Mouse (Mus musculus) midbrain, embryonic 11.5 days (tissue): Measurements from ENCODE around the gene Metap2. TPM values are rescaled to one million over a fixed set of nuclear protein-coding genes. Genes with fewer than 3 reads are reported as not detected.

ENCODE experiments used
- ATAC-seq: fragments of 200-750 bp; cut with Nextera tagmentation; 2 replicates; pipeline ENCODE4 v1.8.0; 2017; ENCODE audit warnings: moderate TSS enrichment, moderate library complexity; ENCODE audit not compliant: low FRiP score
- DNase-seq: peaks from one replicate; pipeline ENCODE4 v3.0.0; 2015; ENCODE audit warnings: low spot score; ENCODE audit errors: missing footprints
- H3K27ac ChIP-seq: fragments of 300-500 bp; sonication (generic); 2 replicates; pipeline ENCODE4 v1.5.1; 2014; ENCODE audit warnings: low read depth, low read length
- H3K27me3 ChIP-seq: fragments of 300-500 bp; sonication (generic); 2 replicates; pipeline ENCODE4 v1.6.1; 2014; ENCODE audit warnings: mild to moderate bottlenecking, low read length, moderate library complexity, mixed read lengths; ENCODE audit not compliant: control insufficient read depth, insufficient read depth
- H3K36me3 ChIP-seq: fragments of 300-500 bp; sonication (generic); 2 replicates; pipeline ENCODE4 v1.6.1; 2014; ENCODE audit warnings: mild to moderate bottlenecking, low read length, moderate library complexity, mixed read lengths; ENCODE audit not compliant: control insufficient read depth, insufficient read depth
- H3K4me1 ChIP-seq: fragments of 300-500 bp; sonication (generic); 2 replicates; pipeline ENCODE4 v1.6.1; 2014; ENCODE audit warnings: low read length; ENCODE audit not compliant: control insufficient read depth, insufficient read depth
- H3K4me2 ChIP-seq: fragments of 300-500 bp; sonication (generic); 2 replicates; pipeline ENCODE4 v1.6.1; 2014; ENCODE audit warnings: mild to moderate bottlenecking, moderate library complexity
- H3K4me3 ChIP-seq: fragments of 300-500 bp; sonication (generic); 2 replicates; pipeline ENCODE4 v1.5.1; 2014; ENCODE audit warnings: low read depth, low read length
- H3K9ac ChIP-seq: fragments of 300-500 bp; sonication (generic); 2 replicates; pipeline ENCODE4 v1.6.1; 2014; ENCODE audit warnings: low read length
- H3K9me3 ChIP-seq: fragments of 300-500 bp; sonication (generic); 2 replicates; pipeline ENCODE4 v1.6.1; 2016; ENCODE audit warnings: low read length; ENCODE audit not compliant: control insufficient read depth
- WGBS: fragments of 180-500 bp; shearing (Covaris S2); extraction: QIAGEN DNeasy Blood & Tissue Kit; methylation state at CpG from one replicate; pipeline ENCODE4 v1.1.7; 2014; 5-methylcytosine and 5-hydroxymethylcytosine counted together
- polyA plus RNA-seq: library from polyadenylated mRNA; unstranded; fragments of >200 nt; fragmentation: Nextera tagmentation; extraction: Ambion mirVana; gene quantifications from 2 replicates; pipeline ENCODE4 v1.2.1, GENCODE M21; 2014

The Metap2 gene
- polyA plus RNA-seq, 1 experiment from 2014 or later: 243 TPM

- ATAC-seq: no peak
Observed at GRCm38 (mm10) chr10:93899907-93900306, 3.0 kb upstream of the Metap2 start.

GRCm38 (mm10) chr10:93899303-93899702, 2.4 kb upstream of the Metap2 start:
- DNase-seq (no peak), ATAC-seq (no peak)
- Histone ChIP-seq H3K27me3 (no peaks in the 10 kb centered on the region), H3K4me3 (no peak overlapping the region), H3K9me3 (no peaks in the 10 kb centered on the region), H3K4me1 (no peaks in the 10 kb centered on the region), H3K9ac (no peak overlapping the region), H3K27ac (no peak overlapping the region), H3K4me2 (no peak overlapping the region), H3K36me3 (no peaks in the 10 kb centered on the region)
- 80% methylated on average over 2 of the region's 2 CpGs for WGBS

More at GRCm38 (mm10) chr10:93899907-93900306, 3.0 kb upstream of the Metap2 start:
- no peak overlapping the region for H3K9ac ChIP-seq
- no peak for DNase-seq
- no peaks in the 10 kb centered on the region for H3K9me3 ChIP-seq
- H3K4me1 ChIP-seq: no peaks in the 10 kb centered on the region
- H3K4me2 ChIP-seq: no peak overlapping the region
- no peaks in the 10 kb centered on the region for H3K27me3 ChIP-seq
- 91% methylated on average over 11 of the region's 11 CpGs for WGBS
- H3K4me3 ChIP-seq: no peak overlapping the region
- H3K36me3 ChIP-seq: no peaks in the 10 kb centered on the region
- no peak overlapping the region for H3K27ac ChIP-seq

- DNase-seq: no peak
Observed at GRCm38 (mm10) chr10:93892551-93892950, 4.3 kb downstream of the Metap2 start.

GRCm38 (mm10) chr10:93891031-93891430, 5.9 kb downstream of the Metap2 start:
- Histone ChIP-seq H3K36me3 (peaks cover 6% of the 10 kb centered on the region; the same call in 1 of the 2 replicates), H3K4me1 (peaks cover 8% of the 10 kb centered on the region), H3K9ac (no peak overlapping the region), H3K27me3 (no peaks in the 10 kb centered on the region), H3K4me3 (no peak overlapping the region), H3K27ac (no peak overlapping the region), H3K9me3 (no peaks in the 10 kb centered on the region), H3K4me2 (no peak overlapping the region)
- 88% methylated on average over 1 of the region's 1 CpGs for WGBS
- DNase-seq (no peak), ATAC-seq (no peak)

More at GRCm38 (mm10) chr10:93892551-93892950, 4.3 kb downstream of the Metap2 start:
- H3K4me1 ChIP-seq: peaks cover 8% of the 10 kb centered on the region
- no peak overlapping the region for H3K4me2 ChIP-seq
- no peak overlapping the region for H3K4me3 ChIP-seq
- no peak overlapping the region for H3K9ac ChIP-seq
- 88% methylated on average over 4 of the region's 4 CpGs for WGBS
- H3K27me3 ChIP-seq: no peaks in the 10 kb centered on the region
- no peaks in the 10 kb centered on the region for H3K36me3 ChIP-seq
- no peaks in the 10 kb centered on the region for H3K9me3 ChIP-seq
- H3K27ac ChIP-seq: no peak overlapping the region
- no peak for ATAC-seq

- peak overlapping the region; percentile 92; the same call in 1 of the 2 replicates for H3K9ac ChIP-seq
- H3K4me2 ChIP-seq: peak overlapping the region; percentile 89
Observed at GRCm38 (mm10) chr10:93890565-93890964, 6.3 kb downstream of the Metap2 start.

GRCm38 (mm10) chr10:93889976-93890375, 6.9 kb downstream of the Metap2 start:
- DNase-seq: peak; percentile 97
- peak overlapping the region; percentile 92 for H3K9ac ChIP-seq
- H3K27ac ChIP-seq: peak overlapping the region; percentile 71; the same call in 1 of the 2 replicates
- peak overlapping the region; percentile 93 for H3K4me3 ChIP-seq
- H3K4me2 ChIP-seq: peak overlapping the region; percentile 89
- H3K36me3 ChIP-seq: peaks cover 11% of the 10 kb centered on the region
- peak; percentile 33 for ATAC-seq
- H3K27me3 ChIP-seq: no peaks in the 10 kb centered on the region
- under 1% methylated on average over 22 of the region's 22 CpGs for WGBS
- H3K4me1 ChIP-seq: peaks cover 8% of the 10 kb centered on the region
- H3K9me3 ChIP-seq: no peaks in the 10 kb centered on the region

More at GRCm38 (mm10) chr10:93890565-93890964, 6.3 kb downstream of the Metap2 start:
- peak; percentile 88 for DNase-seq
- no peak overlapping the region; the same call in 1 of the 2 replicates for H3K27ac ChIP-seq
- ATAC-seq: no peak
- H3K36me3 ChIP-seq: peaks cover 7% of the 10 kb centered on the region
- H3K9me3 ChIP-seq: no peaks in the 10 kb centered on the region
- H3K27me3 ChIP-seq: no peaks in the 10 kb centered on the region
- H3K4me1 ChIP-seq: peaks cover 8% of the 10 kb centered on the region
- 65% methylated on average over 4 of the region's 4 CpGs for WGBS
- H3K4me3 ChIP-seq: peak overlapping the region; percentile 93

GRCm38 (mm10) chr10:93889579-93889950, 7.3 kb downstream of the Metap2 start:
- under 1% methylated on average over 22 of the region's 30 CpGs for WGBS
- Histone ChIP-seq H3K4me1 (peaks cover 8% of the 10 kb centered on the region), H3K9ac (peak overlapping the region; percentile 92), H3K27ac (peak overlapping the region; percentile 71), H3K27me3 (no peaks in the 10 kb centered on the region), H3K4me3 (peak overlapping the region; percentile 93), H3K9me3 (no peaks in the 10 kb centered on the region), H3K36me3 (peaks cover 12% of the 10 kb centered on the region), H3K4me2 (peak overlapping the region; percentile 89)
- peak; percentile 97 for DNase-seq
- peak; percentile 99 for ATAC-seq

GRCm38 (mm10) chr10:93888935-93889578, 7.8 kb downstream of the Metap2 start:
- ATAC-seq (peak; percentile 75), DNase-seq (no peak)
- under 1% methylated on average over 38 of the region's 38 CpGs for WGBS
- Histone ChIP-seq H3K4me1 (peaks cover 8% of the 10 kb centered on the region), H3K36me3 (peaks cover 12% of the 10 kb centered on the region), H3K9me3 (no peaks in the 10 kb centered on the region), H3K4me3 (peak overlapping the region; percentile 93), H3K9ac (peak overlapping the region; percentile 92), H3K27me3 (no peaks in the 10 kb centered on the region), H3K4me2 (peak overlapping the region; percentile 89), H3K27ac (peak overlapping the region; percentile 71)

- Histone ChIP-seq H3K4me2 (peak overlapping the region; percentile 89), H3K27me3 (no peaks in the 10 kb centered on the region), H3K9me3 (no peaks in the 10 kb centered on the region), H3K4me1 (peaks cover 8% of the 10 kb centered on the region), H3K36me3 (peaks cover 12% of the 10 kb centered on the region), H3K9ac (peak overlapping the region; percentile 92), H3K27ac (no peak overlapping the region), H3K4me3 (peak overlapping the region; percentile 93)
- ATAC-seq (no peak), DNase-seq (no peak)
- WGBS: 25% methylated on average over 10 of the region's 10 CpGs
Observed at GRCm38 (mm10) chr10:93888590-93888934, 8.3 kb downstream of the Metap2 start.
